Comparison of ENCODE assay signal across 7 mouse cellular contexts in genomic region chr8:8994596-8995189, GRCm38 (mm10).
DNase-seq lines count a peak whose midpoint lies in the region; ATAC-seq lines count a peak whose summit lies in the region.

No protein-coding gene starts in this region.

- 1% methylated on average over 17 of the region's 17 CpGs for WGBS in embryonic facial prominence, embryonic 10.5 days
- 7% methylated on average over 17 of the region's 17 CpGs for WGBS in liver, embryonic 12.5 days (ENCODE audit: insufficient replicate concordance)

- H3K27ac ChIP-seq in embryonic facial prominence, embryonic 10.5 days (replicated peaks) = peak overlapping the region; percentile 86
- H3K27ac ChIP-seq in liver, embryonic 12.5 days = 0 out of 2 replicates have a peak overlapping the region, but pooled peaks have one; percentile 36

- ATAC-seq in liver, embryonic 12.5 days = peak; percentile 65
- no peak for ATAC-seq in activated CD4-positive, CD25-positive, alpha-beta regulatory T cell, adult 4 months

- DNase-seq in adrenal gland, postnatal 36 days = peak; percentile 56 to 75
- DNase-seq in embryonic facial prominence, embryonic 10.5 days (ENCODE audit: low spot score) = peak; percentile 65
- DNase-seq in heart, adult 9 months (ENCODE audit: low spot score in 2 of 2) = peak; percentile 71 to 87
- DNase-seq in kidney, adult 18-20 months = peak; percentile 61
- DNase-seq in neural tube, embryonic 10.5 days (ENCODE audit: extremely low spot score, low spot score) = peak; percentile 81

- H3K9me3 ChIP-seq in embryonic facial prominence, embryonic 10.5 days = no peaks in the 10 kb centered on the region
- H3K9me3 ChIP-seq in liver, embryonic 12.5 days (replicated peaks) = no peaks in the 10 kb centered on the region

- H3K4me2 ChIP-seq in liver, embryonic 12.5 days = peak overlapping the region; percentile 35; the same call in 1 of the 2 replicates

- H3K4me3 ChIP-seq in embryonic facial prominence, embryonic 10.5 days = peak overlapping the region; percentile 51
- peak overlapping the region; percentile 11; the same call in 1 of the 2 replicates for H3K4me3 ChIP-seq in liver, embryonic 12.5 days

- no peaks in the 10 kb centered on the region for H3K27me3 ChIP-seq in embryonic facial prominence, embryonic 10.5 days (replicated peaks; ENCODE audit: low read depth, poor library complexity, severe bottlenecking)
- H3K27me3 ChIP-seq in liver, embryonic 12.5 days (replicated peaks) = peaks cover 14% of the 10 kb centered on the region; the same call in 1 of the 2 replicates

- H3K4me1 ChIP-seq in embryonic facial prominence, embryonic 10.5 days = peaks cover 51% of the 10 kb centered on the region
- no peaks in the 10 kb centered on the region for H3K4me1 ChIP-seq in liver, embryonic 12.5 days

- no peak overlapping the region for H3K9ac ChIP-seq in liver, embryonic 12.5 days

- H3K36me3 ChIP-seq in embryonic facial prominence, embryonic 10.5 days (replicated peaks) = no peaks in the 10 kb centered on the region
- no peaks in the 10 kb centered on the region for H3K36me3 ChIP-seq in liver, embryonic 12.5 days
